7 mouse cellular contexts compared by ENCODE assay signal in the genomic region with DNA sequence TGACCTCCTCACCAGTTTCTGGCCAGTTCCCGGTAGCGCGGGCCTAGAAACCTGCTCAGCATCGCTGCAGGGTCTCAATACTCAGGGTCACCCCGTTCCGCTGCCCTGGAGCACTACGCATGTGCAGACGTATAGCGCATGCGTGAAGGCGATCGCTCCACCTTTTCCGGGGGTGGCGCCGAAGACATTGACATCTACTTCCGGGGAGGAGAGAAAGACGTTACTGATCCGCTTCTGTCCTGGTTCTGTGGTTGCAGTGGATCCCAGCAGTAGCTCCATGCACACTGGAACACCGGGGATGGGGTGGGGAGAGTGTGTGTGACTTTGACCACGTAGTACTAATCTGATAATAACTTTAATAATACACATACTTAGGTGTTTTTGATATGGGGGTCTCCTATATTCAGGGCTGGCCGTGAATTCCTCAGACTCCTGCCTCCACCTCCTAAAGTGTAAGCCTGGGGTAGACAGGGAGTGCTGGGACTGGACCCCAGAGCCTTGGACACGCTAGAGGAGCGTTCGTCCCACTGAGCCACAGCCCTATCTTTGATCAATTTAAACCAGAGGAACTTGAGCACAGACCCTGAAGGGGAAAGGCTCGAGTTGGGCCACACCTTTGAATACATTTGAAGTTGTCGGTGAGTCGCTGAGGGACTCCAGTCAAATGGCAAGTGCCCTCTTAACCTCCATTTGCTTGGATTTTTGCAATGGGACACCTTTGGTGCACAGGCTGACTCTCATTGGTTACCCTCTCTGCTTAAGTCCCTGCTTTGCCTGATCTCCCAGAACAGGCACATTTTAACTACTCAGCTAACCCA. TPM values are rescaled to one million over a fixed set of nuclear protein-coding genes. Genes with fewer than 3 reads are reported as not detected.
A peak's percentile ranks its signal among the peaks of the same experiment; 100 is the strongest.
DNase-seq lines count a peak whose midpoint lies in the region; ATAC-seq lines count a peak whose summit lies in the region.

A gene (minus strand): TSS at position 147 of the 818 bp plus-strand sequence.

- intact Hi-C loops in left cerebral cortex, postnatal 36 days (cut with DNase I) = no loop called here

- H3K4me3 ChIP-seq in intestine, embryonic 16.5 days (ENCODE audit: low read length) = peak within 1 kb of the TSS; percentile 95
- H3K4me3 ChIP-seq in midbrain, embryonic 11.5 days (ENCODE audit: low read depth, low read length) = peak within 1 kb of the TSS; percentile 83

- H3K4me2 ChIP-seq in intestine, embryonic 16.5 days (ENCODE audit: low read depth, low read length) = peak within 1 kb of the TSS; percentile 61
- H3K4me2 ChIP-seq in midbrain, embryonic 11.5 days = peak within 1 kb of the TSS; percentile 95

- no peaks in the 10 kb centered on the region for H3K27me3 ChIP-seq in intestine, embryonic 16.5 days (replicated peaks; ENCODE audit: control insufficient read depth, insufficient read depth, low read length)
- H3K27me3 ChIP-seq in midbrain, embryonic 11.5 days (ENCODE audit: control insufficient read depth, insufficient read depth, low read length) = no peaks in the 10 kb centered on the region

- peak within 1 kb of the TSS; percentile 82 for H3K27ac ChIP-seq in intestine, embryonic 16.5 days (ENCODE audit: low read length)
- H3K27ac ChIP-seq in midbrain, embryonic 11.5 days (ENCODE audit: low read depth, low read length) = peak within 1 kb of the TSS; percentile 50

- 0 out of 2 replicates have a peak, but pooled peaks cover 2% of the 10 kb centered on the region for H3K9me3 ChIP-seq in intestine, embryonic 16.5 days (ENCODE audit: control insufficient read depth, low read length)
- no peaks in the 10 kb centered on the region for H3K9me3 ChIP-seq in midbrain, embryonic 11.5 days (ENCODE audit: control insufficient read depth, low read length)

- H3K4me1 ChIP-seq in intestine, embryonic 16.5 days (ENCODE audit: control insufficient read depth, insufficient read depth, low read length) = peaks cover 22% of the 10 kb centered on the region
- peaks cover 16% of the 10 kb centered on the region for H3K4me1 ChIP-seq in midbrain, embryonic 11.5 days (ENCODE audit: control insufficient read depth, insufficient read depth, low read length)

- peak within 1 kb of the TSS; percentile 93 for H3K9ac ChIP-seq in intestine, embryonic 16.5 days (ENCODE audit: low read depth, low read length)
- H3K9ac ChIP-seq in midbrain, embryonic 11.5 days (ENCODE audit: low read length) = peak within 1 kb of the TSS; percentile 88

- WGBS in intestine, embryonic 16.5 days = under 1% methylated on average over 27 of the region's 27 CpGs
- WGBS in midbrain, embryonic 11.5 days = 2% methylated on average over 27 of the region's 27 CpGs

- DNase-seq in adrenal gland, adult 2 months = peak; percentile 95
- DNase-seq in embryo, embryonic 11.5 days (ENCODE audit: low read depth, low spot score) = peak; percentile 88
- DNase-seq in gastrocnemius, postnatal 4 days (ENCODE audit: low spot score in 2 of 2) = peak; percentile 85 to 87
- DNase-seq in left cerebral cortex, postnatal 36 days (ENCODE audit: low spot score in 2 of 2) = peak; percentile 89 to 92
- DNase-seq in midbrain, embryonic 11.5 days (ENCODE audit: low spot score, missing footprints) = peak; percentile 99
- DNase-seq in skeletal muscle tissue, adult 2 months (ENCODE audit: low read depth, low spot score) = peak; percentile 95

- peak; percentile 84 for ATAC-seq in intestine, embryonic 16.5 days
- peak; percentile 78 for ATAC-seq in midbrain, embryonic 11.5 days (ENCODE audit: low FRiP score)

- H3K36me3 ChIP-seq in intestine, embryonic 16.5 days (ENCODE audit: control insufficient read depth, insufficient read depth, low read length) = peaks cover 35% of the 10 kb centered on the region
- peaks cover 30% of the 10 kb centered on the region for H3K36me3 ChIP-seq in midbrain, embryonic 11.5 days (ENCODE audit: control insufficient read depth, insufficient read depth, low read length)

RNA-seq across cellular contexts. Expression of the gene that starts here (rescaled TPM):
- total RNA-seq in adrenal gland, adult 2 months (2021) = 1,000 to 10,000 TPM in 1 of 2 experiments, 100 to 1,000 TPM in 1; 714 to 1,027 TPM
- polyA plus RNA-seq in adrenal gland, adult 2 months (2012; rRNA removed) = 2,955 and 2,958 TPM in 2 replicates
- total RNA-seq in gastrocnemius, postnatal 4 days (2021) = 100 to 1,000 TPM; 640 to 657 TPM
- 1,179 and 1,252 TPM in 2 replicates for polyA plus RNA-seq in intestine, embryonic 16.5 days (2015; fragmentation: Nextera tagmentation; extraction: Ambion mirVana)
- 100 to 1,000 TPM; 411 to 444 TPM for total RNA-seq in left cerebral cortex, postnatal 36 days (2021)
- 404 and 476 TPM in 2 replicates for polyA plus RNA-seq in midbrain, embryonic 11.5 days (2014; fragmentation: Nextera tagmentation; extraction: Ambion mirVana)

Comparison
In these comparisons a context has a peak if more than half of its experiments do, and no peak if none do; other contexts are left out.
1. Peak in every context shown above with its lines: DNase-seq, ATAC-seq, H3K4me3 ChIP-seq and H3K27ac ChIP-seq.